Mouse (Mus musculus) cerebellum, adult 8-10 months (tissue): ENCODE results near the gene Ip6k2.

Source experiments
- DNase-seq: peaks from one replicate; pipeline ENCODE4 v3.0.0; 2022

The Ip6k2 gene

DNA sequence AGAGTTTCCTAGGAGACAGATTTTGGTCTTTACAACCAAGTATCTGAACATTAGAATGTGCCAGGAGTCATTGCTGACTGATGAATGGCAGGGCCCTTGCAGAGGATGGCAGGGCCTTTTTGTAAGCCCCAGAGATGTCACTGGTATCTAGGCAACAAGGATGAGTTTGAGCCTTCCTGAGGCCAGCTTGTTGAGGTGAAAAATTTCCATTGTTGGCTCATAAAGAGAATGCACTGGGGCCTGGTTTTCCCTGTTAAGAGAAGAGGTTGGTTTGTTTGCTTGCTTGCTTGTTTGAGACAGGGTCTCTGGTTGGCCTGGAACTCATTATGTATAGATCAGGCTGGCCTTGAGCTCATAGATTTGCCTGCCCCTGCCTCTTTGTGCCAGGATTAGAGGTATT, 1.8 kb downstream of the Ip6k2 start:
- no peak for DNase-seq

GRCm38 (mm10) chr9:108786494-108786893, 2.9 kb downstream of the Ip6k2 start:
- DNase-seq = no peak

GRCm38 (mm10) chr9:108787080-108787479, 3.5 kb downstream of the Ip6k2 start:
- DNase-seq = no peak

- DNase-seq = no peak
These were observed 5.1 kb downstream of the Ip6k2 start for GRCm38 (mm10) chr9:108788713-108789112.

DNA sequence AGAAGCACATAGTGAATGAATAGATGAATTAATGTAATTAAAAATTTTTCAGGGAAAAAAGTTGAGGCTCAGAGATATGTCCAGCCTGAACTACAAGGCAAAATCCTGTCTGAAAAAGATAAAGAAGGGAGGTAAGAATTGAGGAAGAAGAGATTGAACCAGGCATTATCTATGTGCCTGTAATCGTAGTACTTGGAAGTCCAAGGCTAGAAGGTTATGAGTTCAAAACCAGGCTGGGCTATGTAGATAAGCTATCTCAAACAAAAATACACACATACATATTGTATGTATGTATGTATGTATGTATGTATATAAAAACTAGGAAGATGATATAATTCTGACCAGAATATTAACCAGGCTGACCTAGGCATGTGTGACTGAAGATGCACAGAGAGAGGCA, 8.7 kb downstream of the Ip6k2 start:
- DNase-seq = no peak

DNA sequence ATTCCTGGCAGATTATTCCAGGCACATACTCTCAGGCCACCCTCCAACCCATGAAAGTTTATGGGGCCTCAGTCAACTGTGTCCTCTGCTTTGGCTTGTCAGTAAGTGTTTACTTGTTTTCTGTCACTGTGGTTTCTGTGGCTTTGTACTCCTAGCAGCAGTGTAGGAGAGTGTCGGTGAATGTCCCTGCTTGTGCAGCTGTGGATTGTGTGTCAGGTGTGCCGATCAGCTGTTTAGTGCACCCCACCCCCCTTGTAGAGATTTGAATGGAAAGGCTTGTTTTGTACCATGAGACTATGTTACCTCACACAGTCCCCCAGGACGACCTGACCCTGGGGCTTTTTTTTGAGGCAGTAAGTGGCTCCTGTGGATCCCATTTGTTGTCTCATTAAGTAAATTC, 9.1 kb downstream of the Ip6k2 start:
- DNase-seq = no peak

GRCm38 (mm10) chr9:108795281-108795680, 11.7 kb downstream of the Ip6k2 start:
- no peak for DNase-seq

- no peak for DNase-seq
These were observed 12.2 kb downstream of the Ip6k2 start for GRCm38 (mm10) chr9:108795762-108796161.

DNA sequence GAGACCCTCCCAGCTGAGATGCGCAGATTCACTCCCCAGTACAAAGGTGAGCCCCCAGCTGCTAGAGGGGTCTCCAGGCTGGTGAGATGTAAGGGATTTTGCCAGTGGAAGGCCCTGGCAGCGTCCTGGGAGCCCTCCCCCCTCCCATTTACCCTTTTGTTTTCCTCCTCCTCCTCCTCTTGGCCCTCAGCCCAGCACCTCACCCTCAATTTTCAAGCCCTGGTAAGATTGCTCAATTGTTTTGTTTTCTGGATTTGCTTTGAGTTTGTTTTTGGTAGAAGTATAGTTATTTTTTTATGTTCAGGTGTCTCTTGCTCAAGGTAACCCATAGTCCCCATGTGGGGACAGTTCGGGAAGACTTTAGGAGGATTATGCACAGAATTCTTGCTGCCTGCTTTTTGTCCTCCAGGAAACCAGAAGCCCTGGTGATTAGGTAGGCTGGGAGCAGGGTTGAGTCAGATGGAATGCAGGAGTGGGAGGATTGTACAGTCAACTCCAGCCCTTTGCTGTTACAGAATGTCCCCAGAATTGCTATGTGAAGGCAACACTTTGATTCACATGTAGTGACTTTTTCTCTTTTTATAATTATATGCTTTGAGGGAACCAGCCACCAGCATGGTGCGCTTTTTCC, 12.9 kb downstream of the Ip6k2 start:
- no peak for DNase-seq

- DNase-seq = no peak
These were observed 13.9 kb downstream of the Ip6k2 start for GRCm38 (mm10) chr9:108797477-108797876.

- no peak for DNase-seq
These were observed 15.0 kb downstream of the Ip6k2 start for GRCm38 (mm10) chr9:108798508-108799075.

DNA sequence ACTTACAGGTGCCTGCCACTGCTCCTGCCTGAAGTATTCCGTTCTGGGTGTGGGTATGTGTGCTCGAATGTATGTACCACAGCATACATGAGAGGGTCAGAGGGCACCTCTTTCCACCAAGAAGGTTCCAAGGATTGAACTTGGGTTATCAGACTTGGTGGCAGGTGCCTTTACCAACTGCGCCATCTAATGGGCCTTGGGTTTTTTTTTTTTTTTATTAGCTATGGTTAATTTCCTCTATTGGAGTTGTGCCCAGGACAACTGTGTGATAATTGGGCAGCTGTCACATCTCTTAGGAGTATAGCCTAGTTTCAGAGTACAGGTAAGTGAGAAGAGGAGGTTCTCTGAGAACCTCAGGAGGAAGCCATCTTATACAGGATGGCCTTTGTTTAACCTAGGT, 16.0 kb downstream of the Ip6k2 start:
- no peak for DNase-seq

GRCm38 (mm10) chr9:108805768-108806167, 22.2 kb downstream of the Ip6k2 start:
- no peak for DNase-seq

DNA sequence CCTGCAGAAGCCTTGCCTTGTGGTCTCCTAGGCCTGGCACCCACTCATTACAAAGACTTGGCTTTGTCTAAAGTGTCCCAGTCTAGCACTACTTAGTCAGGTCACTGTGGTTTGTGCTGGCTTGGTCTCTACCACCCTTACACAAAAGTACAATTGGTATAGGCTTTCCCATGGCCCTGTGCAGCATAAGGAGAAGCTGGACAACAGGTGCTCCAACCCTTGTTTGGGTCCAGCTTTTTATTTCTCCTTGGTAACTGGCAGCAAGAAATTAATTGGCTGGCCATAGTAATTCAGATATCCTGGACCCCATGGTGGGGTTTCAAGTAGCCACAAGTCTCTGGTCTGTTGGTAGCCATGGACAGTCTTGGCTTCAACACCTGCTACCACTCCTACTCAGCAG, 22.8 kb downstream of the Ip6k2 start:
- DNase-seq = no peak

GRCm38 (mm10) chr9:108806831-108807230, 23.2 kb downstream of the Ip6k2 start:
- DNase-seq = no peak

GRCm38 (mm10) chr9:108807674-108808073, 24.1 kb downstream of the Ip6k2 start:
- no peak for DNase-seq

GRCm38 (mm10) chr9:108808163-108808665, 24.6 kb downstream of the Ip6k2 start, which contains the start of gene Nckipsd:
TSS of gene Nckipsd (plus strand) at chr9:108808368.
- peak; percentile 95 for DNase-seq

GRCm38 (mm10) chr9:108809188-108809587, 25.6 kb downstream of the Ip6k2 start:
- DNase-seq = no peak

- DNase-seq = no peak
These were observed 26.1 kb downstream of the Ip6k2 start for GRCm38 (mm10) chr9:108809723-108810122.

DNA sequence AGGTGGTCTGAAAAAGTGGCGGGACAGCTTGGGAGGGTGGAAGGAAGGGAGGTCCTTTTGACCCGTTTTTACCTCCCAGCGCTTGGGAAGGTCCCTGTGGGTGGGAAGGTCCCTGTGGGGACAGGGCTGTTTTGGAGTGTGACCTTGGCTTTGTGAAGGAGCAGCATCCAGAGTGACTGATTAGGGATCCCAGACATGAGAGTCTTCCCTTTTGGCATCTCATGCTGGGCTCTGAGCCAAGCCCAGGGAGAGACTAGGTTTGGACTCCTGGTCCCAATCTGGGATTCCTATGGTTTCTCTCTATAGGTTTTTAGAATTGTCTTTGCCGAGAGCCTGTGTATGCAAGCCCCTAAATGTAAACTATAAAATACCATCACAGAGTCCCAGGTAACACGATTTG, 26.9 kb downstream of the Ip6k2 start:
- no peak for DNase-seq

DNA sequence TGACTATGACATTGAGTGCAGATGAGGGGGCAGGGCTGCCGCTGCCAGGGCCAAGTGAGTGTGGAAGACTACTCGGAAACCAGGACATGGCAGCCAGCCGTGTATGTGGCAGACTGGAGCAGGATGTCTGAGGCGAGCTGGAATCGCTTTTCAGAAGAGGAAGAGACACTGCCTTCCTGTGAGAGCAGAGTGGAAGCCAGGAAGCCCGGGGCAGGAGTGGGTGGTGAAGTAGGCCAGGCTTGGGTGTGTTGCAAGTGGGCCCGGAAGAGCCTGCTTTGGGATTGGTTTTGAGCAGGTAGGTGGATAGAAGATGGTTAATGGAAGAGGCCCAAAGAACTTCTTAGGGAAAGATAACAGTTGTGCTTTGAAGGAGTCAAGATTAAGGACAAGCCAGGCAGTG, 32.0 kb downstream of the Ip6k2 start:
- no peak for DNase-seq

DNA sequence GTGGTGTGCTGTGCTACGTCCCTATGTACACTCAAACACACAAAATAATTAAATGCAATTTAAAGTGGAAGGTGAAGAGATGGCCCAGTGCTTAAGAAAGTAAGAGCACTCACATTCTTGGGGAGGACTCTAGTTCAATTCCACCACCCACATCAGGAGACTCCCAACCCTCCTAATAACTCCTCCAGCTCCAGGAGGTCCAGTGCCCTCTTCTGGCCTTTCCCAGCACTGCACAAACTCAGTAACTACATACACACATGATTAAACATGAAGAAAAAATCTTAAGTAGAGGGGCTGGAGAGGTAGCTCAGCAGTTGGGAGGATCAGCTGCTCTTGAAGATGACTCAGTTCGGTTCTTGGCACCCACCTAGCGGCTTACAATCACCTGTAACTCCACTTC, 35.9 kb downstream of the Ip6k2 start:
- DNase-seq = peak; percentile 62

- no peak for DNase-seq
These were observed 36.5 kb downstream of the Ip6k2 start for GRCm38 (mm10) chr9:108820077-108820476.

DNA sequence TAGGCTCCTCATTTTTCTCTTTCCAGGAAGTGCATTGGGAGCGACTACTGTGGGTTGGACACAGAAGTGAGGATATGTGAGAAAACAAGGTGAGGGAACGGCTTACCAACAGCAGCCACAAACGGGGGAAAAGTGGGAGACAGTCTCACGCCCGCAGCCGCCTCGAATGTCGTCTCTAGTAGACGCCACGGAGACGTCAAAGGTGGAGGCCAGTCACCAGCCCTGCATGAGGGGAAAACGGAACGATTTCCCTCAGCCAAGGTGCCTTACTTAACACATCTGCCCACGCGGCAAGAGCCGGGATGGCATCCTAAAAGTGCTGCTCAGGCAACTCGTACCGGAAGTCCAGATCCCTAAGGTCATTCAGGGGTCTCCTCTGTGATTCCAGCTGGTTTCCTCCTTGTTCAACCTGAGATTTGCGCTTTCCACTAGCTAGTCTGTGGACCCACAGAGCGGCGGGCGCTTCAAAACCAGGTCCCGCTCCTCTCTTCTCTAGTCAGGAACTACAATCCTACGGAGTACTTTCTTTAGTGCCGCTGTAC, 40.6 kb downstream of the Ip6k2 start:
- no peak for DNase-seq
